Mouse (Mus musculus) G1E (cell line): Measurements from ENCODE around the gene Grik4.

Source experiments
- CTCF ChIP-seq: IDR thresholded peaks from 2 replicates; pipeline ENCODE4 v1.5.1; 2012; ENCODE audit warnings: low read depth, low read length, inconsistent platforms, mixed read lengths
- GATA1 ChIP-seq: IDR thresholded peaks from 2 replicates; pipeline ENCODE4 v1.6.1; 2012; ENCODE audit warnings: borderline replicate concordance, low read length, inconsistent platforms, mixed read lengths

- TF ChIP-seq CTCF (no peak), GATA1 (no peak)
These were observed 468.1 kb downstream of the Grik4 start for GRCm38 (mm10) chr9:42476166-42476565.
